Mouse (Mus musculus): Measurements from ENCODE around the gene Psme2. TPM values are rescaled to one million over a fixed set of nuclear protein-coding genes. Genes with fewer than 3 reads are reported as not detected.
A peak's percentile ranks its signal among the peaks of the same experiment; 100 is the strongest.

The Psme2 gene
- polyA plus RNA-seq (2014; fragmentation: Nextera tagmentation; extraction: Ambion mirVana) = 195 and 222 TPM in 2 replicates

DNA sequence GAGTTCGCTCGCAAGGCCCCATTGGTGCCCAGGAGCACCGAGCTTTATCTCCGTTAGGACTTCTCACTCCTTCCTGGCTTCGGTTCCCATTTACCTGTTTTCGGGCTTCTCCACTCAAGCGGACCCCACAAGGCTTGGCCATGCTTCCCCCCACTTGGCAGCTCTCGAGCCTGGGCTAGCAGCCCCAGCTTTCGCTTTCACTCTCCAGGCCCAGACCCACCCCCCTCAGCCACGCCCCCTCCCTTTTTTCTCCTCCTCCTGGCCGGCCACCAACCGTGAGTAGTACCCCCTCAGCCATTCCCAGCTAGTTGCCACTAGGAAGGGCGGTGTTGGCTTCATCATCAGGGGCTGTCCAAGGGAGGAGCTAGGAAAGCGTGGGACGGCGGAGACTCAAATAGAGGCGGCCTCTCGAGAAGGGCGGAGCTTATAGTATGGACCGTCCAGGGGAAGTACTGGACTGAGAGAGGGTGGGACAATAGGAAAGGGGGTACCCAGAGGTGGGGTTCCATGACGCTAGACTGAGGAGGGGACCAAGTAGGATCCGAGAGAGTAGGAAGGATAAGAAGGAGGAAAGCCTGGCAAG lies at the start of gene Psme2:
Gene Psme2, minus strand, starts transcription at position 366 of the 583 bp plus-strand sequence.
- Histone ChIP-seq H3K9me3 (ENCODE audit: control insufficient read depth, low read length) (no peaks in the 10 kb centered on the region), H3K4me2 (replicated peaks; ENCODE audit: low read depth, low read length) (peak within 1 kb of the TSS; percentile 94), H3K4me3 (ENCODE audit: low read depth, low read length) (peak within 1 kb of the TSS; percentile 82), H3K4me1 (replicated peaks; ENCODE audit: control insufficient read depth, insufficient read depth, low read length) (peaks cover 7% of the 10 kb centered on the region; the same call in 1 of the 2 replicates), H3K36me3 (ENCODE audit: control insufficient read depth, insufficient read depth, low read length) (0 out of 2 replicates have a peak, but pooled peaks cover 2% of the 10 kb centered on the region), H3K9ac (ENCODE audit: low read depth, low read length) (peak within 1 kb of the TSS; percentile 78), H3K27me3 (ENCODE audit: control insufficient read depth, insufficient read depth, low read length) (no peaks in the 10 kb centered on the region), H3K27ac (ENCODE audit: low read depth, low read length) (peak within 1 kb of the TSS; percentile 68)
- 2% methylated on average over 22 of the region's 22 CpGs for WGBS
- ATAC-seq (ENCODE audit: low FRiP score) (peak; percentile 97), DNase-seq (ENCODE audit: low spot score) (peak; percentile 90)

DNA sequence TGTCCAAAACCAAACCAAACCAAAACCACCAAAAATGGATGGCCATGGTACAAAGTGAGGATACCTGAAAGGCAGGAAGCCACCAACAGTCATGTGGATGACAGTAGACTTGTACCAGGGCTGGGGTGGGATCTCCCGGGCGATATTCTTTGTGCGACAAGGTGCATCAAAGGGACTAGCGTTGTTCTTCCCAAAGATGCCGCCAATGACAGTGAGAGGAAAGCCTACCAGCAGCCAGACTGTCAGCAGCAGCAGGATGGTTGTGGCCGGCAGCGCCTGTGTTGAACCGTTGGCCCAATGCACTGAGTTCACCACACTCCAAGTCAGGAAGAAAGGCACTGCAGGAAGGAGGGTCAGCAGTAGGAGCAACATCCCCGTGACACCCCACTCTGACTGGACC lies 46.9 kb upstream of the Psme2 start, which contains the start of gene Gm49378:
Gene Gm49378, minus strand, starts transcription at position 101 of the 400 bp plus-strand sequence.
- DNase-seq (ENCODE audit: low spot score) (no peak), ATAC-seq (ENCODE audit: low FRiP score) (no peak)
- Histone ChIP-seq H3K27ac (ENCODE audit: low read depth, low read length) (no peak within 1 kb of the TSS), H3K27me3 (ENCODE audit: control insufficient read depth, insufficient read depth, low read length) (no peaks in the 10 kb centered on the region), H3K4me1 (replicated peaks; ENCODE audit: control insufficient read depth, insufficient read depth, low read length) (peaks cover 3% of the 10 kb centered on the region), H3K36me3 (ENCODE audit: control insufficient read depth, insufficient read depth, low read length) (peaks cover 5% of the 10 kb centered on the region), H3K9ac (ENCODE audit: low read depth, low read length) (no peak within 1 kb of the TSS), H3K4me2 (replicated peaks; ENCODE audit: low read depth, low read length) (no peak within 1 kb of the TSS), H3K4me3 (ENCODE audit: low read depth, low read length) (no peak within 1 kb of the TSS), H3K9me3 (ENCODE audit: control insufficient read depth, low read length) (no peaks in the 10 kb centered on the region)
- WGBS = 97% methylated on average over 9 of the region's 9 CpGs

- DNase-seq (ENCODE audit: low spot score) (peak; percentile 95), ATAC-seq (ENCODE audit: low FRiP score) (peak; percentile 88)
- Histone ChIP-seq H3K9me3 (ENCODE audit: control insufficient read depth, low read length) (no peaks in the 10 kb centered on the region), H3K4me1 (replicated peaks; ENCODE audit: control insufficient read depth, insufficient read depth, low read length) (peaks cover 3% of the 10 kb centered on the region; the same call in 1 of the 2 replicates), H3K9ac (ENCODE audit: low read depth, low read length) (peak within 1 kb of the TSS; percentile 80), H3K27me3 (ENCODE audit: control insufficient read depth, insufficient read depth, low read length) (no peaks in the 10 kb centered on the region), H3K4me3 (ENCODE audit: low read depth, low read length) (peak within 1 kb of the TSS; percentile 67), H3K4me2 (replicated peaks; ENCODE audit: low read depth, low read length) (peak within 1 kb of the TSS; percentile 90), H3K27ac (ENCODE audit: low read depth, low read length) (peak within 1 kb of the TSS; percentile 69), H3K36me3 (ENCODE audit: control insufficient read depth, insufficient read depth, low read length) (peaks cover 9% of the 10 kb centered on the region)
- WGBS = 2% methylated on average over 33 of the region's 33 CpGs
These were observed 44.7 kb upstream of the Psme2 start, which contains the start of gene Ipo4 for GRCm38 (mm10) chr14:55635523-55636007. Gene Ipo4 (minus strand): TSS chr14:55635957.

- H3K4me1 ChIP-seq (replicated peaks; ENCODE audit: control insufficient read depth, insufficient read depth, low read length) = peaks cover 3% of the 10 kb centered on the region; the same call in 1 of the 2 replicates
- peak overlapping the region; percentile 67 for H3K4me3 ChIP-seq (ENCODE audit: low read depth, low read length)
- H3K4me2 ChIP-seq (replicated peaks; ENCODE audit: low read depth, low read length) = peak overlapping the region; percentile 90
- no peak for DNase-seq (ENCODE audit: low spot score)
- H3K36me3 ChIP-seq (ENCODE audit: control insufficient read depth, insufficient read depth, low read length) = peaks cover 13% of the 10 kb centered on the region
- peak; percentile 77 for ATAC-seq (ENCODE audit: low FRiP score)
- H3K9me3 ChIP-seq (ENCODE audit: control insufficient read depth, low read length) = no peaks in the 10 kb centered on the region
- peak overlapping the region; percentile 80 for H3K9ac ChIP-seq (ENCODE audit: low read depth, low read length)
- H3K27ac ChIP-seq (ENCODE audit: low read depth, low read length) = peak overlapping the region; percentile 69
- 4% methylated on average over 23 of the region's 23 CpGs for WGBS
- no peaks in the 10 kb centered on the region for H3K27me3 ChIP-seq (ENCODE audit: control insufficient read depth, insufficient read depth, low read length)
These were observed 44.1 kb upstream of the Psme2 start for GRCm38 (mm10) chr14:55634874-55635522.

- no peak for ATAC-seq (ENCODE audit: low FRiP score)
- H3K4me3 ChIP-seq (ENCODE audit: low read depth, low read length) = no peak overlapping the region
- H3K9ac ChIP-seq (ENCODE audit: low read depth, low read length) = no peak overlapping the region
- H3K27me3 ChIP-seq (ENCODE audit: control insufficient read depth, insufficient read depth, low read length) = no peaks in the 10 kb centered on the region
- 68% methylated on average over 5 of the region's 5 CpGs for WGBS
- H3K36me3 ChIP-seq (ENCODE audit: control insufficient read depth, insufficient read depth, low read length) = peaks cover 15% of the 10 kb centered on the region
- no peak overlapping the region for H3K4me2 ChIP-seq (replicated peaks; ENCODE audit: low read depth, low read length)
- DNase-seq (ENCODE audit: low spot score) = peak; percentile 44
- no peaks in the 10 kb centered on the region for H3K4me1 ChIP-seq (replicated peaks; ENCODE audit: control insufficient read depth, insufficient read depth, low read length)
- no peaks in the 10 kb centered on the region for H3K9me3 ChIP-seq (ENCODE audit: control insufficient read depth, low read length)
- no peak overlapping the region for H3K27ac ChIP-seq (ENCODE audit: low read depth, low read length)
These were observed 38.4 kb upstream of the Psme2 start for GRCm38 (mm10) chr14:55629312-55629711.

- Histone ChIP-seq H3K9me3 (ENCODE audit: control insufficient read depth, low read length) (no peaks in the 10 kb centered on the region), H3K4me3 (ENCODE audit: low read depth, low read length) (no peak overlapping the region), H3K4me2 (replicated peaks; ENCODE audit: low read depth, low read length) (no peak overlapping the region), H3K27ac (ENCODE audit: low read depth, low read length) (no peak overlapping the region), H3K4me1 (replicated peaks; ENCODE audit: control insufficient read depth, insufficient read depth, low read length) (no peaks in the 10 kb centered on the region), H3K27me3 (ENCODE audit: control insufficient read depth, insufficient read depth, low read length) (no peaks in the 10 kb centered on the region), H3K9ac (ENCODE audit: low read depth, low read length) (no peak overlapping the region), H3K36me3 (ENCODE audit: control insufficient read depth, insufficient read depth, low read length) (peaks cover 15% of the 10 kb centered on the region)
- ATAC-seq (ENCODE audit: low FRiP score) (no peak), DNase-seq (ENCODE audit: low spot score) (no peak)
- 92% methylated on average over 27 of the region's 27 CpGs for WGBS
These were observed 37.3 kb upstream of the Psme2 start for GRCm38 (mm10) chr14:55628077-55628827.

- Histone ChIP-seq H3K4me3 (ENCODE audit: low read depth, low read length) (peak overlapping the region; percentile 25), H3K9me3 (ENCODE audit: control insufficient read depth, low read length) (no peaks in the 10 kb centered on the region), H3K9ac (ENCODE audit: low read depth, low read length) (peak overlapping the region; percentile 7; the same call in 1 of the 2 replicates), H3K36me3 (ENCODE audit: control insufficient read depth, insufficient read depth, low read length) (no peaks in the 10 kb centered on the region), H3K4me2 (replicated peaks; ENCODE audit: low read depth, low read length) (peak overlapping the region; percentile 28), H3K27ac (ENCODE audit: low read depth, low read length) (no peak overlapping the region), H3K27me3 (ENCODE audit: control insufficient read depth, insufficient read depth, low read length) (no peaks in the 10 kb centered on the region), H3K4me1 (replicated peaks; ENCODE audit: control insufficient read depth, insufficient read depth, low read length) (no peaks in the 10 kb centered on the region)
- no peak for ATAC-seq (ENCODE audit: low FRiP score)
- no peak for DNase-seq (ENCODE audit: low spot score)
- 58% methylated on average over 22 of the region's 22 CpGs for WGBS
These were observed 27.7 kb upstream of the Psme2 start for GRCm38 (mm10) chr14:55618486-55619195.

- no peaks in the 10 kb centered on the region for H3K27me3 ChIP-seq (ENCODE audit: control insufficient read depth, insufficient read depth, low read length)
- H3K4me2 ChIP-seq (replicated peaks; ENCODE audit: low read depth, low read length) = peak within 1 kb of the TSS; percentile 28
- peak within 1 kb of the TSS; percentile 25 for H3K4me3 ChIP-seq (ENCODE audit: low read depth, low read length)
- WGBS = 21% methylated on average over 21 of the region's 21 CpGs
- no peak within 1 kb of the TSS for H3K27ac ChIP-seq (ENCODE audit: low read depth, low read length)
- peak; percentile 53 for DNase-seq (ENCODE audit: low spot score)
- H3K9me3 ChIP-seq (ENCODE audit: control insufficient read depth, low read length) = no peaks in the 10 kb centered on the region
- H3K9ac ChIP-seq (ENCODE audit: low read depth, low read length) = peak within 1 kb of the TSS; percentile 7; the same call in 1 of the 2 replicates
- H3K4me1 ChIP-seq (replicated peaks; ENCODE audit: control insufficient read depth, insufficient read depth, low read length) = no peaks in the 10 kb centered on the region
- peak; percentile 85 for ATAC-seq (ENCODE audit: low FRiP score)
- no peaks in the 10 kb centered on the region for H3K36me3 ChIP-seq (ENCODE audit: control insufficient read depth, insufficient read depth, low read length)
These were observed 26.9 kb upstream of the Psme2 start, which contains the start of gene Rec8 for GRCm38 (mm10) chr14:55617822-55618221. Gene Rec8 (plus strand): TSS chr14:55618037.

Data from hindbrain, embryonic 11.5 days (tissue).